Mouse (Mus musculus) macrophage (primary cell): ENCODE results near the gene Cobll1. TPM values are rescaled to one million over a fixed set of nuclear protein-coding genes. Genes with fewer than 3 reads are reported as not detected.
A peak's percentile ranks its signal among the peaks of the same experiment; 100 is the strongest.

Source experiments
- H3K27ac ChIP-seq: fragments of 350-480 bp; formaldehyde crosslinking; 2 replicates; pipeline ENCODE4 v1.9.0; 2021
- H3K36me3 ChIP-seq: fragments of 350-480 bp; formaldehyde crosslinking; 2 replicates; pipeline ENCODE4 v1.9.0; 2021; ENCODE audit errors: inconsistent target
- H3K4me3 ChIP-seq: fragments of 350-480 bp; formaldehyde crosslinking; 2 replicates; pipeline ENCODE4 v1.9.0; 2021; ENCODE audit errors: inconsistent target
- H3K79me2 ChIP-seq: fragments of 350-480 bp; formaldehyde crosslinking; 2 replicates; pipeline ENCODE4 v1.9.0; 2021; ENCODE audit errors: inconsistent target
- WGBS: methylation state at CpG from one replicate; pipeline ENCODE4 v1.1.7; 2026; ENCODE audit warnings: inconsistent platforms; ENCODE audit not compliant: missing documents; 5-methylcytosine and 5-hydroxymethylcytosine counted together
- polyA plus RNA-seq: library from polyadenylated mRNA; stranded (reverse); fragments of 250-400 nt; gene quantifications from 3 replicates; pipeline ENCODE4 v1.2.4, GENCODE M21; 2018; ENCODE audit warnings: inconsistent platforms

The Cobll1 gene
- polyA plus RNA-seq, 1 experiment from 2014 or later, result 0.40 TPM

DNA sequence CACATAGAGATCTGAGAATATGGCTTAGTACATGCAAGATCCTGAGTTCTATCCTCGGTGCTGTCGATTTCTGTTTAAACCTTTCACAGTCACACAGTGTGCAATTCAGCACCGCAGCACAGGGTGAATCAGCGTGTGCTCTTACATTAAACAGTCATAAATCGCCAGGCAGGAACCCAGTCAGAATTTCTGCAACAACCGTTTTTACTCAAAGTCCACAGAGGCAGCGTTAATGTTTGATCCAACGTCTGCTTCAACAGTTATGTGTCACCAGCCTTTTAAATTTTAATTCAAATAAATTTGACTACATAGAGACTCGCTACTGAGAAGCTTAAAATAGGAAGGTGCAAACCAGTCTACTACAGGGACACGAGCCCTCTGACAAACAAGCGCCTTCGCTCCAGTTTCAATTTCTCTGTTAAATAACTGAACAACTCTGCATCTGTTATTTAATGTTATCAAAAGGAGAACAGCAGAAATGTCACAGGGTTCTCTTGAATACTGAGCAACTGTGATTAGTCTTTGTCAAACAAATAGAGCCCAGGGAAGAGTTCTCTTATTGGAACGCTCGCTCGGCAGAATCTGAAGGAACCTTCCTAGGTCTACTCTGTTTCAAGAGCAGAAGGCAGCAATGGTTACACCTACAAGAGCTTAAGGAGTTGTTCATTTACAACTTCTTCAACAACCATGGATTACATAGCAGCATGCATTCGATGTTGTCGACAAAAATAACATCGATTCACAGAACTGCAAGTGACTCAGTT, 68.3 kb downstream of the Cobll1 start:
- 10% methylated on average over 18 of the region's 18 CpGs for WGBS
- Histone ChIP-seq H3K36me3 (no peaks in the 10 kb centered on the region), H3K4me3 (peak overlapping the region; percentile 35), H3K27ac (peak overlapping the region; percentile 29; the same call in 1 of the 2 replicates), H3K79me2 (no peaks in the 10 kb centered on the region)

DNA sequence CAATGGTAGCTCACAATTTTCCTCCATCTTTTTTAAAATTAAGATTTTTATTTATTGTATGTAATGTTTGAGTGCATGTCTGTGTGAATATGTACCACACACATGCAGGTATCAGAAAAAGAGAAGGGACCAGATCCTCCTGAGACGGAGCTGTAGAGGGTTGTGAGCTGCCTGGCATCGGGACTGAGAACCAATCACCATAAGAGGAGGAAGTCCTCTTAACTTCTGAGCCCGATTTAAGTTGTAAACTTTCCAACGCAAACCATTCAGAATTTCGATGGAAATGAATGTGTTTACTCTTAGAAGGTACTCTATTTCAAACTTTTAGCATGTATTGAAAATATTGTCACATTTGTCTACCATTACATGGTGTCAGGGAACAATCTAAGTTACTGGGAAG, 68.9 kb downstream of the Cobll1 start:
- Histone ChIP-seq H3K27ac (no peak overlapping the region), H3K79me2 (no peaks in the 10 kb centered on the region), H3K4me3 (peak overlapping the region; percentile 35), H3K36me3 (no peaks in the 10 kb centered on the region)
- WGBS, result 20% methylated on average over 4 of the region's 5 CpGs

DNA sequence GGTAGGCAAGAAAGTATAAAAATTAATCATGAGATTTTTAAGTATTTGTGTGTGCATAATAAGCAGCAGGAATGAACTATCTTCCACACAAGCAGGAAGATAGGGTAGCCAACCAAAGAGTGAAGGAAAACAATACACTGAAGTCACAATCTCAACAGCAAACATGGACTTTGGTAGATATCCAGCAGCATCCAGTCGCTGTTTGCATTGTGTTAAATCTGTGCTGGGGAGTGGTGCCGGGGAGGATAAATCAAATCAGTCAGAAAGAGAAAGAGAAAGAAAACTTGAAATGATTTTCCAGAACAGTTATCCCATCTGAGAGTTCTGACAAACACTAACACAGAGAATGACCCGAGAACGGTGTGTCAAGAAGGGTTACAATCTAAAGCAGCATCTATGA, 75.2 kb downstream of the Cobll1 start:
- 100% methylated on average over 4 of the region's 4 CpGs for WGBS
- no peak overlapping the region for H3K27ac ChIP-seq
- no peaks in the 10 kb centered on the region for H3K79me2 ChIP-seq
- no peaks in the 10 kb centered on the region for H3K36me3 ChIP-seq
- no peak overlapping the region for H3K4me3 ChIP-seq

DNA sequence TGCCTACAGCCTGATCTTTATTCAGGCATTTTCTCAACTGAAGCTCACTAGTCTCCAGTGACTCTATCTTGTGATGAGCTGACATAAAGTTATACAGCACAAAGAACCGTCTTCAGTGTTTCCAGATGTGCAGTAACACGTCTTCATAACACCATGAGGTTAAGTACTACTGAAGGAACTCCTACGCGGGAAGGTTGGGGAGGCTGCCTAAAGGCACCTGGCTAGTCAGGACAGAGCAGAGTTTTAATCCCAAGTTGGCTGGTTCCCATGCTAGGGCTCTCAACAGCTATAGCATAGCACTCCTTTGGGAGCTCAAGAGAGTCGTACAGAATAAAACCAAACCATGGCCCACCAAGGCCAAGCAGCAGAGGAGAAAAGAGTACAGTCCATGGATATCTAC, 76.6 kb downstream of the Cobll1 start:
- Histone ChIP-seq H3K27ac (no peak overlapping the region), H3K79me2 (no peaks in the 10 kb centered on the region), H3K36me3 (no peaks in the 10 kb centered on the region), H3K4me3 (no peak overlapping the region)
- WGBS, result 92% methylated on average over 5 of the region's 5 CpGs

DNA sequence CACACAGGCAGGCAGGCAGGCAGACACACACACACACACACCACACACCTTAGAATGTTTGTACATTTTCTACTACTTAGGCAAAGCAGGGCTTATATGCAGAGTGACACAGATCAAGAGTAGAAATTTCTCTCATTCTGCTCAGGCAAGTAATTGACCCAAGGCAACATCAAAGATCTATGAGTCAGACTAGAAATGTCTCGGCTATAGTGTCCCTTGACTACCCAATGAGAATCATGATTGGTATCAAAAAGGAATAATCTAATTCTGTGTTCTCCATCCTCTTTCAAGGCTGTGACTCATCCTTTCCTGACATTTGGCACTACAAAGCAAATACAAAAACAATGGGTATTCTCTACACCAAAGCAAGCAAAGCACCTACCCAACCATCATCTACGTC, 77.5 kb downstream of the Cobll1 start:
- Histone ChIP-seq H3K79me2 (no peaks in the 10 kb centered on the region), H3K27ac (no peak overlapping the region), H3K4me3 (no peak overlapping the region), H3K36me3 (no peaks in the 10 kb centered on the region)
- WGBS, result 92% methylated on average over 2 of the region's 2 CpGs

DNA sequence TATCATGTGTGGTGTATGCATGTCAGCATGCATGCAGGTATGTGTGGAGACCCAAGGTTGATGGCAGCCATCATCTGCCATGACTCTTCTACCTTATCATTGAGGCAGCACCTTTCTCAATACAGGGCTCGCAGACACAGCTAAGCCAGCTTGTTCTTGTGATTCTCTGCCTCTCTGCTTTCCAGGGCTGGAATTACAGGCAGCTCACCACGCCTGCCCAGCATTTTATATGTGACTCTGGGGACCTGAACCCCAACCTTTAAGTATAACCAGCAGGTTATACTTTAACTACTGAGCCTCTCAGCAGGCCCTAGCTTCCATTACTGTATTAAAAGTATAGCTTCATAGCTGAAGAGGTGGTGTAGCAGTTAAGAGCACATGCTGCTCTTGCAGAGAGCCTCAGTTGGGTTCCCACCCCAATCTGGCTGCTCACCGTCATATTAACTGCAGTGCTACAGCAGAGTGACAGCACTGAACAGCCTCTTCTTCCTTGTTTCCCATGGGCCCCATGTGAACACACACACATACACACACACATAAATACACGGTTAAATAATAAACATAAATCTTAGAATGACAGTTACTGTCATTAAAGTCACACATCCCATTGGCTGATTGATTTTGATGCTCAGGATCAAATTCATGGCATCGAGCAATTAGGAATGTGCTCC, 81.1 kb downstream of the Cobll1 start:
- H3K4me3 ChIP-seq, result no peak overlapping the region
- WGBS, result 91% methylated on average over 5 of the region's 5 CpGs
- H3K36me3 ChIP-seq, result no peaks in the 10 kb centered on the region

DNA sequence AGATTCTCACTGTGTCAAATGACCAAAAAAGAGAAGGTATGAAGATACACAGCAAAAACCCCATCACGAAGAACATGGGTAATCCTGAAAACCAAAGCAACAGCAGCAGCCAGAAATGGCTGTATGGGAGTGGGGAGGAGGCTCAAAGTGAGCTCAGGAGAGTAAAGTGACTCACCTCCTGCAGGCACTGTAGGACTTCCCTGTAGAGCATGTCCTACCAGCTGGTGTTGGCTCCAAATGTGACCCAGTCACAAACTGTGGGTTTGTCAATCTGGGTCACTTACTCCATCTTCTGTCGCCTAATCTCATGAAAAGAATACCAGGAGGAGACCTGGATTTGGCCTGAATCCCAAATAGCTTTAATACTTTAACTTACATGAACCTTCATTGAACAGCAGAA, 81.9 kb downstream of the Cobll1 start:
- Histone ChIP-seq H3K4me3 (no peak overlapping the region), H3K36me3 (no peaks in the 10 kb centered on the region), H3K79me2 (no peaks in the 10 kb centered on the region), H3K27ac (no peak overlapping the region)
- 86% methylated on average over 2 of the region's 2 CpGs for WGBS

More for the DNA sequence above, 81.1 kb downstream of the Cobll1 start:
- Histone ChIP-seq H3K79me2 (no peaks in the 10 kb centered on the region), H3K27ac (no peak overlapping the region)

DNA sequence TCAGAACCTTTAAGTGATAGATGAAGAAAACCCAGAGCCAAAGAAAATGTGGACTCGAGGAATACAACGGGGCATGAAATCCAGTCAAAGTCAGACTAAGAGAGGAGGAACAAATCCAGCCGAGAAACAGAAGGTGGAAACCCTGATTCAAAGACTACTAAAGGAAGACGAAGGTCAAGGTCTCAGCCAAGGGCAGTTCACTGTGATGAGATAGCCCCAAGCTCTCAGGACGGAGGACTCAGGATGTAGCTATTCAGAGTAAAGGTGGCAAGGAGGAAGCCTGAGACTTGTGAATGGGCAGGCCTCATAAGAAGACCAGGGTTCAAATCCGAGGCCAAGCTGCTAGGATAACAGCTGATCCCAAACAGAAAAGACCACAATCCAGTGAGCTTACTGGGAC, 90.3 kb downstream of the Cobll1 start:
- no peak overlapping the region for H3K4me3 ChIP-seq
- H3K36me3 ChIP-seq, result no peaks in the 10 kb centered on the region
- no peak overlapping the region for H3K27ac ChIP-seq
- H3K79me2 ChIP-seq, result no peaks in the 10 kb centered on the region
- 93% methylated on average over 6 of the region's 6 CpGs for WGBS

DNA sequence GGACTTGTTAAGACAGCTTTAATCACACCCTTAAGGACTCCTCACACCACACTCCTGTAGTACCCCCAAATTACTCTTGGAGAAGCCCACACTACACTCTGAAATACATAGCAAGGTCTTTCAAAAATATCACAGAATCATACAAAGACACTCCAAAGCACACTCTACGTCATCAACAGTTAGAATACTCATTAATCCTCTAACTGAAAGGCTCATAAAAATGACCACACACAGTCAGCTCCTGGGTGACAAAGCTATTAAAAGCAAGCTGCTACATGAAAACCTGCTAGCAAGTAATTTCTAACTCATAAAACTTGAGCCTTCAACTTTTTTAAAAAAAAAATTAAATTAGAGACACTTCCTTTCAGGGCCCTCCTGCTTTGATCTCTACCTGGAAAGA, 91.8 kb downstream of the Cobll1 start:
- no peak overlapping the region for H3K4me3 ChIP-seq
- H3K79me2 ChIP-seq, result no peaks in the 10 kb centered on the region
- WGBS, result 92% methylated on average over 1 of the region's 1 CpGs
- no peak overlapping the region for H3K27ac ChIP-seq
- no peaks in the 10 kb centered on the region for H3K36me3 ChIP-seq

DNA sequence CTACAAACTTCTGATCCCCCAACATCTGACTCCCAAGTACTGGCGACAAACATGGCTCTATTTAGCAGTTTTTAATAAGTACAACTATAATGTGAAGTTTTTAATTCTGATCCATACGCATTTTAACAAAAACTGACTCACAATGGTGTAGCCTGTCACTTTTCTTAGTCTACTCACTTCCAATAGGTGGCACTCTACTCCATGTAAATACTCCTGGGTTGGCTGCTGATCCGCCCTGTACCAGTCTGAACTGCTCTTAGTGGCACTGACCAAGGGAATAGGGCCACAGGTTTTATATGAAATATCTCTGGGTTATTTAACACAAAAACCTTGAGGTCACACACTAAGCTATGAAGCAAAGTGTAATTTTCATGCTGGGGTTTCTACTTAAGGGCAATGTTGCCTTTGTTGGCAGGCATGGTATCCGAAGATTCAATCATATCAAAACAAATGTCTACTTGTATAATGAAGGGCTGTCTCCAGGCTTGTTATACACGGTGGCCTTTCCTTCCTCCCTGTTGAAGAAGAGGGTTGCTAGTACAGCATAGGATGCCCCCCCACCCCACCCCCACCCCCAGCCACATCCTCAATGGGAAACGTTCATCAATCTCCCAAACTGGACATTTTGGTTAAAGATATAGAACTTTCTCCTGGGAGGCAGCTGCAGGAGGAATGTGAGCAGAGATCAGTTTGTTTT, 93.6 kb downstream of the Cobll1 start:
- Histone ChIP-seq H3K27ac (no peak overlapping the region), H3K79me2 (no peaks in the 10 kb centered on the region), H3K36me3 (no peaks in the 10 kb centered on the region), H3K4me3 (no peak overlapping the region)
- 47% methylated on average over 6 of the region's 6 CpGs for WGBS

DNA sequence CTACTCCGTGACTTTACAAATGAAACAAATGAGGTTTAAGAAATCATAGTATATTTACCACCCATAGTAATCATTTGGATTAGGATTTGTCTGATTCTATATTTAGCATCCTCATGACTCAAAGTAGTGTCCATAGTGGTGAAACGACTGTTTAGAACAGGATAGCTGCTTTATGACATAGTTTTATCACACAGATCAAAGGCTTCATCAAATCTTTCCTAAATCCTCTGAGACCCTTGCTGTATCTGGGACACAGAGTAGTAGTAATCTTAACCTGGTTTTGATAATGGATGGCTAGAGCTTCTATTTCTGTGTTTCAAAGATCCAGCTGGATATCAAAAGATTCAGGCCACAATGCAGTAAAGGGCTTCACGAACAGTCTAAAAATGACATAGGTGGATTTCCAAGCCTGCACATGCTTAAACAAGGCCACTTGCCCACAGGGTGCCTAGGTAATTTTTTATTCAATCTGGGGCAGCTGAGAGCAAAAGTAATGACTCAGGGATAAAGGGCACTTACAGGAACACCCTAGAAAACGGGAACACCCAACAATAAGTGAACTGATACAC, 98.0 kb downstream of the Cobll1 start:
- H3K79me2 ChIP-seq, result no peaks in the 10 kb centered on the region
- no peak overlapping the region for H3K27ac ChIP-seq
- 89% methylated on average over 4 of the region's 4 CpGs for WGBS
- H3K4me3 ChIP-seq, result no peak overlapping the region
- H3K36me3 ChIP-seq, result no peaks in the 10 kb centered on the region

DNA sequence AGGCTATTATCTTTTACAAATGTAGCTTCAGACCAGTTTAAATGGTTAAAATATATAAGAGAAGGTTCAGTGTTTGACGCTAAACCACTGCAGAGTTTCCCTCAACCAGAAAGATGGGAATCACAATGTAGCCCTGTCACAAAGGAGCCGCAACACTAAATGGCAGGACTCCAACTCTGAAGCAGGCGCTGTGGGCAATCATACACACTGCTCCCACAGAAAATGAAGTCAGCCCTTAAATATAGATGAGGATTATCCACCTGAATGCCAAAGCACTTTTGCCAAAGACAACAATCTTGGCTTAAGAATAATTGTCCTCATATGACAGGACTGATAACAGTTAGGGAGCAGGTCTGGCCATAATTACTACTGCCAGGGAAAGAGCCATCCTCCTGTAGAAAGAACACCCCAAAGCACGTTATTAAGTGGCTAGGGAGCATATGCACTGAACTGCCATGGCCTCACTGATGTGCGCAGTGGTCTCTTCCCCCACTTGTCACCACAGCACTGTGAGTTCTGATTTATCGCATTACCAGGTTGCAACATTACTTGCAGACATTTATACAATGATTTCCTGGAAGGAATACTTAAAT, 98.8 kb downstream of the Cobll1 start:
- Histone ChIP-seq H3K27ac (no peak overlapping the region), H3K79me2 (no peaks in the 10 kb centered on the region), H3K4me3 (no peak overlapping the region), H3K36me3 (no peaks in the 10 kb centered on the region)
- WGBS, result 88% methylated on average over 5 of the region's 6 CpGs

DNA sequence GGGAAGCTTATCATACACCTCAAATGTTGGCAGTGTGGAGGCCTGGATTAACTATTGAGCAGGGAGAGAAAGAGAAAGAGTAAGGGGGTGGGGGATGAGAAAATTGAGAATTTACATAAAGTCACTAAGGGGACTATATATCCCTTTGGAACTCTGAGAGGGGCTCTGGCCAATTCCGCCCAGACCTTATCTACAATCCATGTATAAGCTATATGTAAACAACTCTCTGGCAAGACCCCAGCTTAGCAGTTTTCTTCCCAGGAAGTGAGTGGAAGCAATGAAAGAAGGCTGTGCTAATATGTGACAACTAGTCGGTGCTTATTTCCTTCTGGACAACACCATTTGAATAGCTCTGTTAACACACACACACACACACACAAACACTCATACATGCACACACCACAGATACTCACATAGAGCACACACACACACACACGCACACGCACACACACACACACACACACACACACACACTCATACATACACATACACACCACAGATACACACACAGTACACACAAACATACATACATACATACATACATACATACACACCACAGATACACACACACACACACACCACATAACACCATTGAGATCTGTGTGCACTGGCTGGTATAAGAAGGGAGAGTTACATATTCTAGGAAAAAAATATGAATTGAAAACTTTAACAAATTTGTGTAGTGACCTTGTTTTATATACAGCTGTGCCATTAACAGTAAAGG, 99.4 kb downstream of the Cobll1 start:
- H3K4me3 ChIP-seq, result no peak overlapping the region
- H3K36me3 ChIP-seq, result no peaks in the 10 kb centered on the region
- 96% methylated on average over 4 of the region's 4 CpGs for WGBS
- H3K79me2 ChIP-seq, result no peaks in the 10 kb centered on the region
- H3K27ac ChIP-seq, result no peak overlapping the region

DNA sequence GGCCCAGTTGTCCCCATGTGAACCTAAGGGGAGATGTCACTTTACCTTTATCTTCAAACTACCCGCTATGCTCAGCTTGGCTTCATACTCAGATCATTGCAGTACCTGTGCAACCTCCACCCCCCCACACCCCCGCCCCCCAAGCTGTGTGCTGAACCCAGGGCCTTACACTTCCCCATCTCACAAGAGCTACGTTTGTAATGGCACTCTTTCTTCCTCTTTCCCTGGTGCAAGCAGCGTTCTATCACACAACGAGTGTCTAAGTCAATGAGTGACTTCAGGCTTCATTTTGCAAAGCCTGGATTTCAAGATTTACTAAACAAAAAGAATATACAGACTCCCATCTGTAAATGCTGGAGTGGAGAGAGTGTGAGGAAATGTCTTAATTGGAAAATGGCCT, 100.2 kb downstream of the Cobll1 start:
- H3K4me3 ChIP-seq, result no peak overlapping the region
- H3K79me2 ChIP-seq, result no peaks in the 10 kb centered on the region
- 28% methylated on average over 5 of the region's 5 CpGs for WGBS
- no peak overlapping the region for H3K27ac ChIP-seq
- no peaks in the 10 kb centered on the region for H3K36me3 ChIP-seq
